1 mouse cellular context compared by ENCODE assay signal in the genomic region with DNA sequence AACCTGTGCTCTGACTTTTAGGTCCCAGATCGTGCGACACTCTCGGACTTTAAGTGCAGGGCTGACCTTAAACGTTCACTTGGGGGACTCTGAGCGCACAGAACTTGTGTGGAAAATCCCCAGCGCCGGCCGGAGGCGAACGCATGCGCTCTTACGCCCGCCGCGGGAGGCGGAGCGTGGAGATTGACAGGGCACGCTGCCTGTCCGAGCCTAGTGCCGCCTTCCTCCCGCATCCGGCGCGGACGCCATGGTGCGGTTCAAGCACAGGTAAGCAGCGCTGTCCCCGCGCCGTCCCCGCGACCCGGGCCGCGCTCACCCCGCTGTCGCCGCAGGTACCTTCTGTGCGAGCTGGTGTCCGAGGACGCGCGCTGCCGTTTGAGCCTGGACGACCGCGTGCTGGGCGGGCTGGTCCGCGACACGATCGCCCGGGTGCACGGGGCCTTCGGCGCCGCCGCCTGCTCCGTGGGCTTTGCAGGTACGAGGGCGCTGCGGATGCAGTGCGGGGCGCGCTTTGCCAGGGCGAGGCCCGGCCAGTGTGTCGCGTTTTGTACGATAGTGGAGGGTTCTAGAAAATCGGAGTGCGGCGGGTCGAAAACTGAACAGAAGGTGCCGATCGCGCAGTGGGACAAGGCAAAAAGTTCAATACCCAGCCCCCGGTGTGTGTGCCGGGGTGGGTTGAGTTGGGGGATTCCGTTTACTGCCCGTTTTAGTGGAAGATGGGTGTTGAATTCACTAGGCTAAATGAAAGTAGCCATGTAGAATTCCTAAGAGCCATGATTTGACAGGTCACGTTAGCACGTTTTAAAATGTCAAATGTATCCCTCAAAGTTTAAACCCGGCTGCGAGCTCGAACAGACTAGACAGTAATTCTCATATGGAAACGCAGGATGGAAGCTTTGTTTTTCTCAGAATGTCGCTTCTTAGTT.
TF ChIP-seq lines count a peak whose summit lies in the region.

No protein-coding gene starts in this region.

TF ChIP-seq in myocyte, 11 proteins besides CTCF, POLR2A, EP300 and RAD21:
- TF ChIP-seq POLR2AphosphoS2 (IDR thresholded peaks at IDR 0.05; ENCODE audit: insufficient read length, low read depth) (peak; percentile 97), TCF12 (IDR thresholded peaks at IDR 0.05; ENCODE audit: insufficient read depth, poor library complexity, severe bottlenecking) (no peak), USF1 (IDR thresholded peaks at IDR 0.05; ENCODE audit: low read depth) (no peak), E2F4 (IDR thresholded peaks at IDR 0.05; ENCODE audit: insufficient read depth) (no peak), REST (IDR thresholded peaks at IDR 0.05; ENCODE audit: insufficient read depth, insufficient read length) (no peak), MYOD1 (IDR thresholded peaks at IDR 0.05; ENCODE audit: control insufficient read depth in 1 of 3, insufficient read length in 2 of 3, low read depth in 2 of 3) (peak in 1 of 3 experiments; percentile 42), SRF (IDR thresholded peaks at IDR 0.05; ENCODE audit: control insufficient read depth, insufficient read length, low read depth) (peak; percentile 25), MAX (IDR thresholded peaks at IDR 0.05; ENCODE audit: low read depth) (no peak), CEBPB (IDR thresholded peaks at IDR 0.05; ENCODE audit: insufficient read depth, poor library complexity, severe bottlenecking) (no peak), TCF3 (IDR thresholded peaks at IDR 0.05; ENCODE audit: insufficient read length, low read depth) (no peak), MYOG (IDR thresholded peaks at IDR 0.05; ENCODE audit: control insufficient read depth in 1 of 3, insufficient read depth in 1 of 3, insufficient read length in 2 of 3, low read depth in 2 of 3) (peak in 2 of 3 experiments; percentile 2 to 39)
